Mouse (Mus musculus) forebrain, embryonic 15.5 days (tissue): ENCODE data around the gene Pdik1l. TPM values are rescaled to one million over a fixed set of nuclear protein-coding genes. Genes with fewer than 3 reads are reported as not detected.

Experiments
- ATAC-seq: fragments of 200-750 bp; cut with Nextera tagmentation; replicated peaks from 2 replicates; pipeline ENCODE4 v1.8.0; 2017; ENCODE audit warnings: mild to moderate bottlenecking, moderate TSS enrichment, moderate library complexity
- H3K27ac ChIP-seq: fragments of 300-500 bp; sonication (generic); replicated peaks from 2 replicates; pipeline ENCODE4 v1.5.1; 2015; ENCODE audit warnings: mild to moderate bottlenecking, inconsistent platforms
- H3K27me3 ChIP-seq: fragments of 300-500 bp; sonication (generic); 2 replicates; pipeline ENCODE4 v1.6.1; 2015; ENCODE audit warnings: inconsistent platforms
- H3K36me3 ChIP-seq: fragments of 300-500 bp; sonication (generic); 2 replicates; pipeline ENCODE4 v1.6.1; 2015; ENCODE audit warnings: mild to moderate bottlenecking, inconsistent platforms
- H3K4me1 ChIP-seq: fragments of 300-500 bp; sonication (generic); 2 replicates; pipeline ENCODE4 v1.6.1; 2015; ENCODE audit warnings: inconsistent platforms
- H3K4me2 ChIP-seq: fragments of 300-500 bp; sonication (generic); replicated peaks from 2 replicates; pipeline ENCODE4 v1.6.1; 2015; ENCODE audit warnings: mild to moderate bottlenecking, inconsistent platforms
- H3K4me3 ChIP-seq: fragments of 300-500 bp; sonication (generic); 2 replicates; pipeline ENCODE4 v1.5.1; 2015; ENCODE audit warnings: mild to moderate bottlenecking, inconsistent platforms
- H3K9ac ChIP-seq: fragments of 300-500 bp; sonication (generic); replicated peaks from 2 replicates; pipeline ENCODE4 v1.6.1; 2015; ENCODE audit warnings: mild to moderate bottlenecking, inconsistent platforms
- H3K9me3 ChIP-seq: fragments of 300-500 bp; sonication (generic); 2 replicates; pipeline ENCODE4 v1.6.1; 2016; ENCODE audit warnings: inconsistent platforms
- WGBS: fragments of 180-500 bp; shearing (Covaris S2); methylation state at CpG from one replicate; pipeline ENCODE4 v1.1.7; 2015; ENCODE audit warnings: mixed read lengths; 5-methylcytosine and 5-hydroxymethylcytosine counted together
- polyA plus RNA-seq: library from polyadenylated mRNA; unstranded; fragments of >200 nt; fragmentation: Nextera tagmentation; extraction: Ambion mirVana; gene quantifications from 2 replicates; pipeline ENCODE4 v1.2.1, GENCODE M21; 2015

Pdik1l gene
- polyA plus RNA-seq, 1 experiment from 2014 or later, result 41.0 TPM

DNA sequence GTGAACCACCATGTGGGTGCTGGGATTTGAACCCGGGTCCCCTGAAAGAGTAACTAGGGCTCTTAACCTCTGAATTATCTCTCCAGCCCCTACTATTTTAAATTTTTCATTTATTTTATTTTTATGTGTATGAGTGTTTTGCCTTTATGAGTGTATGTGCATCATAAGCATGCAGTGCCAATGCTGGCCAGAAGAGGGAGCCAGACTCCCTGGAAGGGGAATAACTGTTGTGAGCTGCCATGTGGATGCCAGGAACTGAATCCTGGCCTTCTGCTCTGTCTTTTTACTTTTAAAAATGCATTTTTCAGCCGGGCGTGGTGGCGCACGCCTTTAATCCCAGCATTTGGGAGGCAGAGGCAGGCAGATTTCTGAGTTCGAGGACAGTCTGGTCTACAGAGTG, 25.2 kb upstream of the Pdik1l start:
- ATAC-seq, result no peak
- H3K4me2 ChIP-seq, result no peak overlapping the region
- H3K9me3 ChIP-seq, result no peaks in the 10 kb centered on the region
- H3K4me3 ChIP-seq, result no peak overlapping the region
- H3K9ac ChIP-seq, result no peak overlapping the region
- no peaks in the 10 kb centered on the region for H3K36me3 ChIP-seq
- 94% methylated on average over 6 of the region's 6 CpGs for WGBS
- H3K4me1 ChIP-seq, result peaks cover 4% of the 10 kb centered on the region; the same call in 1 of the 2 replicates
- no peaks in the 10 kb centered on the region for H3K27me3 ChIP-seq
- H3K27ac ChIP-seq, result no peak overlapping the region

DNA sequence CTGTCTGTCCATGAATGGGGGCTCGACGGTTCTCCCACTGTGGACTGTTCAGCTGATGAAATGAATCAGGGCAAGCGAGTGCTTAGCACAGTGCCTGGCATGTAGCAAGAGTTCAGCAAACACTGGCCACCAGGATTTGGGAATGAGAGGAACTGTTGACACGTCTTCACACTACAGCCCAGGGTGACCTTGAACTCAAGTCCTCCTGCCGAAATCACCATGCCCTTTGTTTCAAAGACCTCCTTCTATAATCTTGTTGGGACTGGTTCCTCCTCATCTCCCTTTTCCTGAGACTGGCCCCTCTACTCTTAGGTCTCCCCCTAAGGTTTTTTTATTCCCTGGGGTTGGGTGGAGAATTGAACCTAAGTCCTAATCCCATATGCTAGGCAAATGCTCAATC, 24.6 kb upstream of the Pdik1l start:
- Histone ChIP-seq H3K9me3 (no peaks in the 10 kb centered on the region), H3K9ac (no peak overlapping the region), H3K4me1 (peaks cover 8% of the 10 kb centered on the region), H3K4me3 (no peak overlapping the region), H3K27ac (no peak overlapping the region), H3K36me3 (no peaks in the 10 kb centered on the region), H3K27me3 (no peaks in the 10 kb centered on the region), H3K4me2 (no peak overlapping the region)
- WGBS, result 92% methylated on average over 5 of the region's 5 CpGs
- no peak for ATAC-seq

DNA sequence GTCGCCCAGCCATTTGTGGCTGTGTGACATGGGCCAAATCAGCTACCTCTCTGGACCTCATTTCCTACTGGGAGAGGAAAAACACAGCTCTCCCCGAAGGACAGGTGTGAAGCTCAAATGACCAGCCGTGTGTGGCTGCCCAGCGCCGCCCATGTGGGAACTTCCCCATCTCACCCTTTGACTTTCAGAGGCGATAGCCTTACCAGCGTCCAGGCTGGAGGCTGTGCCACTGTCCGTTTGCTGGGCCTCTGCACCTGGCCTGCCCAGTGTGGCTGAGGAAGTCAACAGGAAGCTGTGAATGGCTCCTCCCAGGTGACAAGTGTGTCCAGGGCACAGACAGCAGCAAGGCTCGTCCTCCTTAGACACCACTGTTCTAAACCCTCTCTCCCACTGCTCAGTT, 24.1 kb upstream of the Pdik1l start:
- no peaks in the 10 kb centered on the region for H3K36me3 ChIP-seq
- H3K9ac ChIP-seq, result no peak overlapping the region
- H3K4me1 ChIP-seq, result peaks cover 13% of the 10 kb centered on the region
- no peak overlapping the region for H3K4me3 ChIP-seq
- H3K27ac ChIP-seq, result no peak overlapping the region
- no peak overlapping the region for H3K4me2 ChIP-seq
- WGBS, result 86% methylated on average over 9 of the region's 9 CpGs
- no peaks in the 10 kb centered on the region for H3K27me3 ChIP-seq
- ATAC-seq, result no peak
- H3K9me3 ChIP-seq, result no peaks in the 10 kb centered on the region

DNA sequence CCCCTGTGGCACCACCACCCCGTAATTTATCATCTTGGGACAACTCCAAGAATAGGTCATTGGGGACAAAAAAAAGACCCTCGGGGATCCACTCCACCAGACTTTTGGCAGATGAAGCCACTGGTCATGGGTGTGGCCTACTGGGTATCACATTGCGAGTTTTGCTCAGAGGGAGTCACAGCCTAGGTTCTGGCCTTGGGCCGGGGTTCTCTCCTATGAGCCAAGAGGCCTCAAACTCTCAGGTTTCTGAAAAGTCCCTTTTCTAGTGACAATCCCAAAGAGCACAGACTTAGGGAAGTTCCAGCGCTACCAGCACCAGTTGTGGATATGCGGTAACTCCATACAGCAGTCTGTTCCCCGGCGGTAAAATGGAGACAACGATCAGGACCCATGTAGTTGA, 23.0 kb upstream of the Pdik1l start:
- H3K4me1 ChIP-seq, result peaks cover 13% of the 10 kb centered on the region
- H3K9me3 ChIP-seq, result no peaks in the 10 kb centered on the region
- H3K27me3 ChIP-seq, result no peaks in the 10 kb centered on the region
- no peak overlapping the region for H3K4me3 ChIP-seq
- no peak overlapping the region for H3K9ac ChIP-seq
- no peak for ATAC-seq
- whole genome bisulfite sequencing, result 91% methylated on average over 9 of the region's 9 CpGs
- no peak overlapping the region for H3K4me2 ChIP-seq
- H3K36me3 ChIP-seq, result no peaks in the 10 kb centered on the region
- H3K27ac ChIP-seq, result no peak overlapping the region

DNA sequence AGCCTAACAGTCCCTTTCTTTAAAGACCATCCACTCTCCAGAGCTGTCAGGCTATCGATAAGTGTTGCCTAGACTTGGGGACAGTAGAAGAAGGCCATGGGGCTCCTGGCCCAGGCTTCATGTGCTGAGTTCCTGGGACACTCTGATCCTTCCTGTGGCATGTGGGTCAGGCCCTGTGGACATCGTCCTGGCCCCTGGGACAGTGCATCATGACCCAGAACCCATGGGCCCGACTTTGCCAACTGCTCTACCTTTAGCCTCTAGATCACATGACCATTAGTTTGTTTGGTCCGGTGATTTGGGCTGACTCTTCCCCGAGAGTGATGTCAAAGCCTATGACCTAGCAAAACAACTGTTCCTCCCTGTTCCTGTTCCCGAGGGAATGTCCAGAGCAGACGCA, 22.4 kb upstream of the Pdik1l start:
- H3K36me3 ChIP-seq, result no peaks in the 10 kb centered on the region
- peaks cover 13% of the 10 kb centered on the region for H3K4me1 ChIP-seq
- H3K4me3 ChIP-seq, result no peak overlapping the region
- ATAC-seq, result no peak
- WGBS, result 88% methylated on average over 7 of the region's 7 CpGs
- no peaks in the 10 kb centered on the region for H3K27me3 ChIP-seq
- no peak overlapping the region for H3K9ac ChIP-seq
- no peak overlapping the region for H3K27ac ChIP-seq
- H3K4me2 ChIP-seq, result no peak overlapping the region
- no peaks in the 10 kb centered on the region for H3K9me3 ChIP-seq

DNA sequence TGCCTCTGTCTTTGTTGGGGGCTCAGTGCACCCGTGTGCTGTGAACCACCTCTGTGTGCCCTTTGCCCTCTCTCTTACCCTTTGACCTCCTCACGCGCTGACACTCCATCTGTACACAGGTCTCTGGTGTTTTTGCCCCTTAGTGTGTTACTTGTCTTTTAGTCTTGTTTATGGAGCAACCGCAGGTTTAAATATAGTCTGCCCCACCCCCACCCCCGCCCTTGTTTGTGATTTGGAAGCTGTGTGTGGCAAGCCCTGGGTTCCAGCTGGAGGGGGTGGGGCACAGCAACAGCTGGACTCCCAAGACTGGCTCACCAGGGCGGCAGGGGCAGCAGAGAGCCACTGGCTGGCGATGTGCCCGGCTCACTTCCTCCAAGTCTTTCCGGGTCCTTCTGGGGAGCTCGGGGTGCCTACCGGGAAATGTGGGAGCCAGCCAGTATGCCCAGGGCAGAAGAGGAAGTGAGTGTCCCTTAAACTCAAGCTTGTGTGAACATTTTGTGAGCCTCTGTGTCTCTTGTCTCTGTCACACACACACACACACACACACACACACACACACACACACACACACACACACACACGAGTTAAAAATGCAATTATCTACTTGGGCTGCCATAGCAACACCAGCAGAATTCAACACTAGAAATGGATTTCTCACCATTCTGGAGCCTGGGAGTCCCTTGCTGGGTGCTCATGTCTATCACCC, 19.8 kb upstream of the Pdik1l start:
- Histone ChIP-seq H3K36me3 (no peaks in the 10 kb centered on the region), H3K27ac (peak overlapping the region; percentile 58), H3K27me3 (no peaks in the 10 kb centered on the region), H3K9me3 (no peaks in the 10 kb centered on the region), H3K4me3 (no peak overlapping the region), H3K4me1 (peaks cover 13% of the 10 kb centered on the region), H3K4me2 (peak overlapping the region; percentile 34), H3K9ac (no peak overlapping the region)
- WGBS, result 19% methylated on average over 12 of the region's 12 CpGs
- 0 out of 2 replicates have a peak, but pooled peaks have one; percentile 29 for ATAC-seq

DNA sequence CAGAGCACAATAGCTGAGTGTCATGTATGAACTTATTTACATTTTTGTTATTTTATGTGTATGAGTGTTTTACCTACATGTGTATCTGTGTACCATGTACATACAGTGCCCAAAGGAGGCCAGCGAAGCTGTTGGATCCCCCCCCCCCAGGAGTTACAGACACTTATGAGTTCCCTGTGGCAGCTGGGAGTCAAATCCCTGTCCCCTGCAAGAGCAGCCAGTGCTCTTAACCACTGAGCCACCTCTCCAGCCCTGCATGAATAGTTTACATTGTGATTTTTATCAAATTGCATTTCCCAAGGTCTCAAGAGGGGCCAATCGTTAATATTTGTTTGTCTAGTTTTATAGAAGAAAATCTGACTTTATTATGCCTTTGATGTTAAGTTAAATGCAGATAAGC, 19.3 kb upstream of the Pdik1l start:
- 78% methylated on average over 2 of the region's 2 CpGs for WGBS

DNA sequence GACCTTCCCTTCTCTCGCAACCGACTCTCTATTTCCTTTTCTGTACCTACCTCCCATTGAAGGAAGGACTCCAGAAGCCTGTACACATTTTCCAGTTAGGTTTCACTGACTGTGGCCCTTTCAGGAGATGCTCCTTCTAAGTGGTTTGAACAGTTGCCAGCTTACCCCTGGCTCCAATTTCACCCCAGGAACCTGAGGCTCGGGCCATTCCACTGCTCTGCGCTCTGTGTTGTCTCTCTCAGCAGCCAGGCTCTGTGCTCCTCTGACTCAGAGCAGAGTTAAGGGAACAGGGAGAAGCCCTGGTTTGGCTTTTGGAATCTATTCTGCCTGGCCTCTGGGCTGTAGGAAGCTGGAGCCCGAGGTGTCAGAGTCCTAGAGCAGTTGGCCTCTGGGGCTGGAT, 14.4 kb upstream of the Pdik1l start:
- Histone ChIP-seq H3K9me3 (no peaks in the 10 kb centered on the region), H3K27ac (no peak overlapping the region), H3K36me3 (no peaks in the 10 kb centered on the region), H3K4me2 (no peak overlapping the region), H3K4me3 (no peak overlapping the region), H3K27me3 (no peaks in the 10 kb centered on the region), H3K4me1 (peaks cover 3% of the 10 kb centered on the region), H3K9ac (no peak overlapping the region)
- no peak for ATAC-seq
- 86% methylated on average over 5 of the region's 5 CpGs for WGBS

More for the DNA sequence above, 19.3 kb upstream of the Pdik1l start:
- no peaks in the 10 kb centered on the region for H3K36me3 ChIP-seq
- H3K9me3 ChIP-seq, result no peaks in the 10 kb centered on the region
- no peak overlapping the region for H3K9ac ChIP-seq
- no peak for ATAC-seq
- no peaks in the 10 kb centered on the region for H3K27me3 ChIP-seq
- no peak overlapping the region for H3K4me2 ChIP-seq
- H3K27ac ChIP-seq, result peak overlapping the region; percentile 58; the same call in 1 of the 2 replicates
- peaks cover 13% of the 10 kb centered on the region for H3K4me1 ChIP-seq
- H3K4me3 ChIP-seq, result no peak overlapping the region

DNA sequence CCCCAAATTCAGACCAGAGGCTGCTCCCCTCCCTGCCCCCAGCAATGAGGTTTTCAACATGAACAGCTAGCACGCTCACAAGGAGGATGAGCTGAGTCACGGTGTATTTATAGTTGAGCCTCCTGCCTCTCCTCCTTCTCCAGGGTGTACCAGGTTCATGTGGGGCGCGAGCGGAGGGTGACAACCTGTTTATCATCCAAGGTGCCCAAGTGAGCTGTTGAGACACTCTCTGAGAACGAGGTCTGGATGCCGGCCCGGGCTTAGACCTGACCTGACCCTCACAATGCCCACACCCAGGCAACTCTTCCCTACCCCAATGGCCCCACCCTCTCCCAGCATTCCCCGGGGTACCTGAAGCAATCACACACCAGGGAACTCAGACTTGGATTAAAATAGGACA, 12.6 kb upstream of the Pdik1l start:
- no peaks in the 10 kb centered on the region for H3K9me3 ChIP-seq
- no peak overlapping the region for H3K27ac ChIP-seq
- H3K4me3 ChIP-seq, result no peak overlapping the region
- 85% methylated on average over 9 of the region's 9 CpGs for WGBS
- H3K4me2 ChIP-seq, result no peak overlapping the region
- H3K36me3 ChIP-seq, result no peaks in the 10 kb centered on the region
- H3K4me1 ChIP-seq, result no peaks in the 10 kb centered on the region
- no peaks in the 10 kb centered on the region for H3K27me3 ChIP-seq
- no peak for ATAC-seq
- H3K9ac ChIP-seq, result no peak overlapping the region

DNA sequence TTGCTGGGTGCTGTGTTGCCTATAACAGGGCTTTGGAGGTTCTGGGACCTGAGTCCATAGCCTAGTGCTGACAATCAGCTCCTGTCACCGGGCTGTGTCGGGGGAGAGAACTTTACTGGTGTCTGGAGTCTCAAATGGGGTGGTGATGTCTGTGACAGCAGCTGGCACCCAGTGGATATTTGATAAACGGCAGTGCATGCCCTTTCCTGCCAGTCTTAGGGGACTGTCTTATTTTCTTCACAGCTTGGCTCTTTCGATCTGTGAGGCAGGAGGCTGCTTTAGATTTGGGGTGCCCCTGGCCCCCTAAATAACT, 11.8 kb upstream of the Pdik1l start:
- H3K36me3 ChIP-seq, result no peaks in the 10 kb centered on the region
- no peaks in the 10 kb centered on the region for H3K4me1 ChIP-seq
- ATAC-seq, result no peak
- 75% methylated on average over 4 of the region's 4 CpGs for WGBS
- no peaks in the 10 kb centered on the region for H3K9me3 ChIP-seq
- no peak overlapping the region for H3K4me3 ChIP-seq
- H3K9ac ChIP-seq, result no peak overlapping the region
- H3K27me3 ChIP-seq, result no peaks in the 10 kb centered on the region
- no peak overlapping the region for H3K27ac ChIP-seq
- no peak overlapping the region for H3K4me2 ChIP-seq

DNA sequence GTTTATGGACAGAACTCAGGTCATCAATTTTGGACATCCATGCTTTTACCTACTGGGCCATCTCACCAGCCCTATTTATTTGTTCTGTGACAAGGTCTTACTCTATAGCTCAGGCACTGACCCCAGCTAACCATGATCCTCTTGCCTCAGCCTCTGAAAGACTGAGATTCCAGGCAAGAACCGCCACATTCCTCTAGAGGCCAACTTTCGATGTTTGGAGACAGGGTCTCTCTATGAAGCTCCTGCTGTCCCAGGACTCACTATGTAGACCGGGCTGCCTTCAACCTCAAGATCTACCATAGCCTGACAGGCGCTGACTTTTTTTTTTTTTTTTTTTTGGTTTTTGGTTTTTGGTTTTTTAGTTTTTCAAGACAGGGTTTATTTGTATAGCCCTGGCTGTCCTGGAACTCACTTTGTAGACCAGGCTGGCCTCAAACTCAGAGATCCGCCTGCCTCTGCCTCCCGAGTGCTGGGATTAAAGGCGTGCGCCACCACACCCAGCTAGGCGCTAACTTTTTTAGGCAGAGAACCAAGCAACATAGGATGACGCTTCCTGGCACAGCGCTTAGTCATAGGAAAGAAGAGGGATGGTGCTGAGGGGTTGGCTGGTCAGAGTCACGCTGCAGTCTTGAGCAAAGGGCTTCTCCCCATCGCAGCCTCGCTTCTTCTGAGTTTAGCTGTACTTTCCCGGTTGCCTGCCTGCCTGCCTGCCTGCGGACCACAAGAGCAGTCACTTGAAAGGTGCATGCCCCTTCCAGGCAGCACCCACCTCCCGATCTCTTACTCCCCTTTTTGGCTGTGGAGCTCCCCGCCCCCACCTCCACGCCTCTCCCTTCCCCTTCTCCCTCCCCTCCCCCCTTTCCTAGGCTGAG, 11.2 kb upstream of the Pdik1l start:
- Histone ChIP-seq H3K27me3 (no peaks in the 10 kb centered on the region), H3K9me3 (no peaks in the 10 kb centered on the region), H3K4me3 (no peak overlapping the region), H3K4me1 (no peaks in the 10 kb centered on the region), H3K4me2 (no peak overlapping the region), H3K36me3 (no peaks in the 10 kb centered on the region), H3K27ac (no peak overlapping the region), H3K9ac (no peak overlapping the region)
- 81% methylated on average over 19 of the region's 19 CpGs for WGBS
- no peak for ATAC-seq

DNA sequence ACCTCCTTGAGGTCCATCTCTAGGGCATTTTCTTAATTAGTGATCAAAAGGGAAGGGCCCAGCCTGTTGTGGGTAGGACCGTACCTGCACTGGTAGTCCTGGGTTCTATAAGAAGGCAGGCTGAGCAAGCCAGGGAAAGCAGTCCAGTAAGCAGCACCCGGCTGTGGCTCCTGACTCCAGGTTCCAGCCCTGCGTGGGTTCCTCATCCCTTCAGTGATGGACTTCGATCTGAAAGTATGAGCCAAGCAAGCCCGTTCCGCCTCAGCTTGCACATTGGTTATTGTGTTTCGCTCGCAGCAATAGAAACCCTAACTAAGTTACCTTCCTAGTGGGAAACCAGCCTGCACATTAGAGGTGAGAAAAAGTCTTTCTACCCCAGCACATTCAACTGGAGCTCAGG, 9.7 kb upstream of the Pdik1l start:
- 94% methylated on average over 8 of the region's 8 CpGs for WGBS
- H3K9ac ChIP-seq, result no peak overlapping the region
- no peaks in the 10 kb centered on the region for H3K4me1 ChIP-seq
- no peak overlapping the region for H3K27ac ChIP-seq
- H3K36me3 ChIP-seq, result no peaks in the 10 kb centered on the region
- H3K9me3 ChIP-seq, result no peaks in the 10 kb centered on the region
- ATAC-seq, result no peak
- no peak overlapping the region for H3K4me2 ChIP-seq
- H3K4me3 ChIP-seq, result no peak overlapping the region
- H3K27me3 ChIP-seq, result no peaks in the 10 kb centered on the region
